Mouse (Mus musculus): ENCODE results near the gene Olfr111. TPM values are rescaled to one million over a fixed set of nuclear protein-coding genes. Genes with fewer than 3 reads are reported as not detected.
"Not testable (repeated sequence)": the region's sequence is repeated elsewhere in the genome, so short reads cannot be mapped to it uniquely, and the experiment has no call there.

The Olfr111 gene
- not detected for total RNA-seq (2021)
- long read RNA-seq, experiment 1 = 0 reads
- long read RNA-seq, experiment 2 = 0 reads

GRCm38 (mm10) chr17:37507730-37508129, at the start of gene Olfr111:
Olfr111 (plus strand) TSS chr17:37508030.
- DNase-seq (ENCODE audit: low spot score) = no peak

GRCm38 (mm10) chr17:37458616-37459015, 49.2 kb upstream of the Olfr111 start, which contains the start of gene Olfr109:
Olfr109 (plus strand) TSS chr17:37458916.
- no peak for DNase-seq (ENCODE audit: low spot score)

GRCm38 (mm10) chr17:37483452-37483851, 24.4 kb upstream of the Olfr111 start, which contains the start of gene H2-M2:
H2-M2 (minus strand) TSS chr17:37483552.
- DNase-seq (ENCODE audit: low spot score) = no peak

GRCm38 (mm10) chr17:37491930-37492518, 15.8 kb upstream of the Olfr111 start, which contains the start of gene Olfr110:
Olfr110 (plus strand) TSS chr17:37492468.
- DNase-seq (ENCODE audit: low spot score) = no peak

GRCm38 (mm10) chr17:37524612-37525011, 16.8 kb downstream of the Olfr111 start:
- DNase-seq (ENCODE audit: low spot score) = not testable (repeated sequence)

- not testable (repeated sequence) for DNase-seq (ENCODE audit: low spot score)
Measured at GRCm38 (mm10) chr17:37525427-37525826, 17.6 kb downstream of the Olfr111 start.

- DNase-seq (ENCODE audit: low spot score) = no peak
Measured at GRCm38 (mm10) chr17:37535173-37535572, 27.3 kb downstream of the Olfr111 start.

- DNase-seq (ENCODE audit: low spot score) = not testable (repeated sequence)
Measured at GRCm38 (mm10) chr17:37538416-37538815, 30.6 kb downstream of the Olfr111 start.

GRCm38 (mm10) chr17:37541454-37542119, 33.8 kb downstream of the Olfr111 start:
- DNase-seq (ENCODE audit: low spot score) = no peak

- no peak for DNase-seq (ENCODE audit: low spot score)
Measured at GRCm38 (mm10) chr17:37543800-37544435, 36.1 kb downstream of the Olfr111 start.

- no peak for DNase-seq (ENCODE audit: low spot score)
Measured at GRCm38 (mm10) chr17:37558913-37559615, 51.2 kb downstream of the Olfr111 start.

- no peak for DNase-seq (ENCODE audit: low spot score)
Measured at GRCm38 (mm10) chr17:37569351-37569750, 61.5 kb downstream of the Olfr111 start, which contains the start of gene Olfr112. Olfr112 (minus strand) TSS chr17:37569451.

GRCm38 (mm10) chr17:37577563-37577962, 69.7 kb downstream of the Olfr111 start, which contains the start of gene Olfr113:
Olfr113 (minus strand) TSS chr17:37577663.
- no peak for DNase-seq (ENCODE audit: low spot score)

Other genes with a start within 250 kb of the Olfr111 start
- not detected for gene Olfr98, start 244.3 kb upstream of the Olfr111 start, total RNA-seq (2021)
- 1 to 10 TPM in 1 of 2 experiments, under 1 TPM in 1; 0.94 to 1.9 TPM for gene H2-M3, start 237.8 kb upstream of the Olfr111 start, total RNA-seq (2021)
- gene Olfr99, start 224.6 kb upstream of the Olfr111 start, total RNA-seq (2021) = not detected
- not detected for gene Olfr101, start 203.7 kb upstream of the Olfr111 start, total RNA-seq (2021)
- not detected for gene Olfr102, start 191.0 kb upstream of the Olfr111 start, total RNA-seq (2021)
- not detected for gene Olfr103, start 168.3 kb upstream of the Olfr111 start, total RNA-seq (2021)
- gene Olfr104-ps, start 148.4 kb upstream of the Olfr111 start, total RNA-seq (2021) = not detected
- not detected for gene Olfr105-ps, start 129.0 kb upstream of the Olfr111 start, total RNA-seq (2021)
- not detected for gene Olfr106-ps, start 117.6 kb upstream of the Olfr111 start, total RNA-seq (2021)
- not detected for gene Olfr107, start 108.8 kb upstream of the Olfr111 start, total RNA-seq (2021)
- not detected for gene Olfr108, start 62.5 kb upstream of the Olfr111 start, total RNA-seq (2021)
- gene Olfr109, start 49.1 kb upstream of the Olfr111 start, total RNA-seq (2021) = not detected
- not detected for gene H2-M2, start 24.5 kb upstream of the Olfr111 start, total RNA-seq (2021)
- gene Olfr110, start 15.6 kb upstream of the Olfr111 start, total RNA-seq (2021) = not detected
- gene Olfr112, start 61.4 kb downstream of the Olfr111 start, total RNA-seq (2021) = not detected
- not detected for gene Olfr113, start 69.6 kb downstream of the Olfr111 start, total RNA-seq (2021)
- not detected for gene Olfr114, start 84.7 kb downstream of the Olfr111 start, total RNA-seq (2021)
- gene Olfr115, start 119.1 kb downstream of the Olfr111 start, total RNA-seq (2021) = not detected
- not detected for gene Olfr116, start 119.2 kb downstream of the Olfr111 start, total RNA-seq (2021)
- gene Olfr117, start 155.8 kb downstream of the Olfr111 start, total RNA-seq (2021) = not detected
- gene Olfr118, start 159.0 kb downstream of the Olfr111 start, total RNA-seq (2021) = not detected
- gene Olfr119, start 188.5 kb downstream of the Olfr111 start, total RNA-seq (2021) = not detected
- not detected for gene Olfr120, start 213.8 kb downstream of the Olfr111 start, total RNA-seq (2021)
- not detected for gene Olfr121, start 240.8 kb downstream of the Olfr111 start, total RNA-seq (2021)

Measured in gastrocnemius, adult 18-20 months (tissue).